27 mouse cellular contexts compared by ENCODE assay signal in the genomic region with DNA sequence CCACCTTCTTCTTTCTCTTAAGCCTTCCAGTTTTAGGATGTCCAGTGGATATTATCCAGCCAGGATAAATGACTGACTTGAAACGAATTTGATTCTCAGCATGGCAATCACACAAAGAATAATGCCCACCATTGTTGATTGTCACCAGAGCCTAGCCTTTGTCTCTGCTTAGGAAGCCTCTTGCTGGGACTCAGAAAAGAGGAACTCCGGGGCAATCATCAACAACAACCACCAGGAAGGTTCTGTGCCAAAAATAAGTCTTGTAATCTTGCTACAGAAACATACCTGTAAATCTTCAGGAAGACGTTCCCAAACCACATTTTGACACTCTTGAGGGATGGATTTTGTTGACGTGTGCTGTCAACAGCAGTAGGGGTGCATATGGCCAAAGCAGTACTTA.
A peak's percentile ranks its signal among the peaks of the same experiment; 100 is the strongest.
DNase-seq lines count a peak whose midpoint lies in the region; ATAC-seq and TF ChIP-seq lines count a peak whose summit lies in the region.
"Had no signal": no experiment of that assay in that cellular context is flagged by ENCODE, and none has a peak within 500 bp of the region (broad histone marks: within the 10 kb centered on the region; RNA-seq: fewer than 3 reads in every experiment).

No protein-coding gene starts in this region.

- no peak for TF ChIP-seq EP300 in MEL (IDR thresholded peaks at IDR 0.05; ENCODE audit: low read depth in 1 of 2, low read length in 2 of 2)

- H3K79me2 ChIP-seq in MEL (ENCODE audit: control insufficient read depth, insufficient read depth, low read length, poor library complexity), result no peaks in the 10 kb centered on the region

- no peak for TF ChIP-seq RAD21 in MEL (IDR thresholded peaks at IDR 0.05; ENCODE audit: low read depth, low read length)

- H3K27me3 ChIP-seq in MEL (ENCODE audit: control insufficient read depth in 1 of 2, insufficient read depth in 2 of 2, low read length in 2 of 2), result peaks cover 0 to 1% of the 10 kb centered on the region in 2 experiments; a peak in 1 of 4 replicates
- H3K27me3 ChIP-seq: CH12.LX; embryonic facial prominence, embryonic 13.5 days; forebrain, embryonic 12.5 days; forebrain, embryonic 15.5 days; heart, embryonic 13.5 days; hindbrain, embryonic 12.5 days; hindbrain, embryonic 15.5 days had no signal

- no peaks in the 10 kb centered on the region for H3K9me3 ChIP-seq in MEL (replicated peaks; ENCODE audit: insufficient read depth, low read length)
- H3K9me3 ChIP-seq: embryonic facial prominence, embryonic 13.5 days; forebrain, embryonic 12.5 days; forebrain, embryonic 15.5 days; G1E; heart, embryonic 10.5 days; heart, embryonic 13.5 days; hindbrain, embryonic 12.5 days; hindbrain, embryonic 15.5 days had no signal

- H3K36me3 ChIP-seq in MEL (ENCODE audit: control insufficient read depth in 1 of 2, insufficient read depth in 2 of 2, low read length in 2 of 2), result no peaks in the 10 kb centered on the region
- H3K36me3 ChIP-seq: embryonic facial prominence, embryonic 13.5 days; forebrain, embryonic 12.5 days; forebrain, embryonic 15.5 days; G1E; heart, embryonic 10.5 days; heart, embryonic 13.5 days; hindbrain, embryonic 12.5 days; hindbrain, embryonic 15.5 days had no signal

- TF ChIP-seq POLR2A in MEL (IDR thresholded peaks at IDR 0.05; ENCODE audit: control insufficient read depth in 1 of 2, insufficient read depth in 1 of 2, low read depth in 1 of 2, low read length in 2 of 2, poor library complexity in 1 of 2), result no peak

- H3K4me1 ChIP-seq in MEL (ENCODE audit: control insufficient read depth in 1 of 2, insufficient read depth in 2 of 2, low read length in 2 of 2), result no peaks in the 10 kb centered on the region
- H3K4me1 ChIP-seq: embryonic facial prominence, embryonic 13.5 days; forebrain, embryonic 12.5 days; forebrain, embryonic 15.5 days; heart, embryonic 10.5 days; heart, embryonic 13.5 days; hindbrain, embryonic 12.5 days; hindbrain, embryonic 15.5 days had no signal

- no peak for TF ChIP-seq CTCF in MEL (IDR thresholded peaks at IDR 0.05 in 2 of 3, conservative IDR thresholded peaks at IDR 0.05 in 1 of 3; ENCODE audit: control insufficient read depth in 1 of 3, insufficient read depth in 1 of 3, low read depth in 2 of 3, low read length in 3 of 3, poor library complexity in 1 of 3, severe bottlenecking in 1 of 3)

- no peak overlapping the region for H3K4me3 ChIP-seq in MEL (ENCODE audit: control insufficient read depth in 1 of 2, insufficient read depth in 1 of 2, low read depth in 2 of 2, low read length in 2 of 2)
- H3K4me3 ChIP-seq: embryonic facial prominence, embryonic 13.5 days; erythroblast, embryonic 14.5 days; forebrain, embryonic 12.5 days; forebrain, embryonic 15.5 days; heart, adult 2 months; heart, embryonic 10.5 days; heart, embryonic 13.5 days; hindbrain, embryonic 12.5 days; hindbrain, embryonic 15.5 days had no signal

- no peak overlapping the region for H3K27ac ChIP-seq in MEL (ENCODE audit: control insufficient read depth, low read depth, low read length)
- H3K27ac ChIP-seq: embryonic facial prominence, embryonic 13.5 days; forebrain, embryonic 12.5 days; forebrain, embryonic 15.5 days; heart, adult 2 months; heart, embryonic 10.5 days; heart, embryonic 13.5 days; hindbrain, embryonic 12.5 days; hindbrain, embryonic 15.5 days had no signal

- peak; percentile 11 for DNase-seq in MEL (ENCODE audit: low read depth, low spot score)
- no peak for DNase-seq in urinary bladder, postnatal 36 days (ENCODE audit: low spot score in 2 of 2)
- no peak for DNase-seq in urinary bladder, postnatal 4 days (ENCODE audit: low spot score in 2 of 2)
- DNase-seq: adrenal gland, adult 8-10 months; adrenal gland, postnatal 25 days; B cell, adult 2 months; cerebellum, adult 11-12 months; cerebellum, adult 8-10 months; cerebellum, postnatal 10 days; gastrocnemius, postnatal 25 days; heart, adult 2 months; heart, postnatal 14 days; heart, postnatal 4 days had no signal

- ATAC-seq in granulocyte monocyte progenitor cell, adult 5-6 weeks (replicated peaks; ENCODE audit: poor library complexity, severe bottlenecking), result peak; percentile 52
- peak; percentile 77 for ATAC-seq in megakaryocyte progenitor cell, adult 5-6 weeks (replicated peaks; ENCODE audit: poor library complexity)
- no peak for ATAC-seq in monocyte, adult 5-6 weeks (replicated peaks; ENCODE audit: insufficient number of reproducible peaks, low FRiP score, low TSS enrichment, poor library complexity, severe bottlenecking)
- ATAC-seq: activated CD4-positive, CD25-positive, alpha-beta regulatory T cell, adult 4 months had no signal

- H3K9ac ChIP-seq in MEL (ENCODE audit: control insufficient read depth, low read depth, low read length, poor library complexity, severe bottlenecking), result no peak overlapping the region
- H3K9ac ChIP-seq: embryonic facial prominence, embryonic 13.5 days; forebrain, embryonic 12.5 days; forebrain, embryonic 15.5 days; heart, embryonic 13.5 days; hindbrain, embryonic 12.5 days; hindbrain, embryonic 15.5 days had no signal

TF ChIP-seq in MEL, 35 proteins besides CTCF, POLR2A, EP300 and RAD21:
- no peak for TF ChIP-seq MAZ (IDR thresholded peaks at IDR 0.05; ENCODE audit: low read depth, low read length)
- TF ChIP-seq HCFC1 (IDR thresholded peaks at IDR 0.05; ENCODE audit: low read depth, low read length), result no peak
- TF ChIP-seq USF1 (IDR thresholded peaks at IDR 0.05; ENCODE audit: low read depth, low read length), result no peak
- TF ChIP-seq NRF1 (IDR thresholded peaks at IDR 0.05; ENCODE audit: insufficient read depth, low read depth, low read length, poor library complexity, severe bottlenecking), result no peak
- TF ChIP-seq MYC (IDR thresholded peaks at IDR 0.05; ENCODE audit: low read depth, low read length), result no peak
- no peak for TF ChIP-seq POLR2AphosphoS2 (IDR thresholded peaks at IDR 0.05; ENCODE audit: low read length)
- no peak for TF ChIP-seq CHD1 (IDR thresholded peaks at IDR 0.05; ENCODE audit: low read depth, low read length)
- no peak for TF ChIP-seq TBP (IDR thresholded peaks at IDR 0.05; ENCODE audit: low read depth, low read length)
- TF ChIP-seq USF2 (IDR thresholded peaks at IDR 0.05; ENCODE audit: borderline replicate concordance in 1 of 2, insufficient read depth in 1 of 2, low read depth in 1 of 2, low read length in 2 of 2), result no peak
- no peak for TF ChIP-seq SMC3 (IDR thresholded peaks at IDR 0.05; ENCODE audit: low read depth, low read length)
- no peak for TF ChIP-seq ZC3H11A (IDR thresholded peaks at IDR 0.05; ENCODE audit: low read depth, low read length)
- TF ChIP-seq NELFE (IDR thresholded peaks at IDR 0.05; ENCODE audit: low read depth, low read length), result no peak
- TF ChIP-seq RCOR1 (IDR thresholded peaks at IDR 0.05; ENCODE audit: low read depth, low read length), result no peak
- no peak for TF ChIP-seq TCF12 (IDR thresholded peaks at IDR 0.05; ENCODE audit: low read depth, low read length)
- no peak for TF ChIP-seq E2F4 (IDR thresholded peaks at IDR 0.05; ENCODE audit: borderline replicate concordance, low read depth, low read length)
- TF ChIP-seq MXI1 (IDR thresholded peaks at IDR 0.05; ENCODE audit: low read depth, low read length), result no peak
- no peak for TF ChIP-seq ZMIZ1 (IDR thresholded peaks at IDR 0.05; ENCODE audit: low read depth, low read length)
